Mouse (Mus musculus): ENCODE measurements around the gene Pou2af1. TPM values are rescaled to one million over a fixed set of nuclear protein-coding genes. Genes with fewer than 3 reads are reported as not detected.

The Pou2af1 gene
- polyA plus RNA-seq, 1 experiment from 2014 or later: not detected

GRCm38 (mm10) chr9:51175722-51176121 lies 37.8 kb upstream of the Pou2af1 start:
- ATAC-seq (ENCODE audit: low read depth): no peak
- Histone ChIP-seq H3K9ac (ENCODE audit: low read depth, low read length) (no peak overlapping the region), H3K9me3 (ENCODE audit: control insufficient read depth, low read length) (no peaks in the 10 kb centered on the region), H3K4me1 (ENCODE audit: control insufficient read depth, insufficient read depth, low read length) (no peaks in the 10 kb centered on the region), H3K27ac (replicated peaks; ENCODE audit: low read depth, low read length) (no peak overlapping the region), H3K4me3 (ENCODE audit: low read depth, low read length) (no peak overlapping the region), H3K27me3 (replicated peaks; ENCODE audit: control insufficient read depth, insufficient read depth, low read length) (no peaks in the 10 kb centered on the region), H3K36me3 (ENCODE audit: control insufficient read depth, insufficient read depth, low read length) (no peaks in the 10 kb centered on the region), H3K4me2 (ENCODE audit: low read depth, low read length) (no peak overlapping the region)
- WGBS: 83% methylated on average over 1 of the region's 1 CpGs
- DNase-seq (ENCODE audit: low spot score): no peak

DNA sequence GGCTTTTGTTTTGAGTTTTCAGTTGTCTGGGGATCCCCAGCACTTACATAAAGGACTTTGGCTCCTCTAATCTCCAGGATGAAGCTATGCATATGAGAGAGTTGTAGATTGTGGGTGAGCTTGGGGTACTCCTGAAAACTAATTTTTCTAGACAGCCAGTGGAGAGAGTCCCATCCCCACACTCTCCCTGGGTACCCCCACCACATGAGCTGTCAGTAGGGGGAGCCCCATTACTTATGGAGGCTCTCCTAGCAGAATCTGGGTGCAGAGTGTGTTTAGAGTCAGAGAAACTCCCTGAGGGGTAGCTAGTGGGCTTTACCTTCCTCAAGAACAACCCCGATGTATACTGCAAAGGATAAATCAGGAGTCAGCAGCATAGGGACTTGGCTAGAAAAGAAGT lies 35.2 kb upstream of the Pou2af1 start:
- Histone ChIP-seq H3K4me2 (ENCODE audit: low read depth, low read length) (no peak overlapping the region), H3K9me3 (ENCODE audit: control insufficient read depth, low read length) (no peaks in the 10 kb centered on the region), H3K4me3 (ENCODE audit: low read depth, low read length) (no peak overlapping the region), H3K36me3 (ENCODE audit: control insufficient read depth, insufficient read depth, low read length) (no peaks in the 10 kb centered on the region), H3K27ac (replicated peaks; ENCODE audit: low read depth, low read length) (no peak overlapping the region), H3K9ac (ENCODE audit: low read depth, low read length) (no peak overlapping the region), H3K4me1 (ENCODE audit: control insufficient read depth, insufficient read depth, low read length) (no peaks in the 10 kb centered on the region), H3K27me3 (replicated peaks; ENCODE audit: control insufficient read depth, insufficient read depth, low read length) (no peaks in the 10 kb centered on the region)
- DNase-seq (ENCODE audit: low spot score) (no peak), ATAC-seq (ENCODE audit: low read depth) (no peak)
- WGBS: 89% methylated on average over 1 of the region's 1 CpGs

DNA sequence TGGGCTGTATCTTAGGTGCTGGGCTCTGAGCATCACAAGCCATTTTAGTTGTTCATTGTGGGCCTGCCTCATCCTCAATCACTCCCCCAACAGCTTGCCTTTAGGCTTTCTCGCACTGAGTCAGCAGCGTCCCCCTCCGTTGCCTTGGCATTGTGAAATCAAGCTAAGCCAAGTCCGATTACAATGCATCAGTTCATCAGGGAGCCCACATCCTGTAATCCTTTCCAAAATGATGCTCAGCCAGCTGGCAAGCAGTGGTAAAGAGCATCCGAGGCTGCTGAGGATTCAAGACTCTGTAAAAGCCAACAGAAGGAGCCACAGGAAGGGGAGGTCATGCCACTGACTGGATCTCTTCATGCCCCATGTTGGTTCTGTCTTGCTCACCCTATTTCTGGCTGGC lies 32.9 kb upstream of the Pou2af1 start:
- H3K4me3 ChIP-seq (ENCODE audit: low read depth, low read length): no peak overlapping the region
- peak; percentile 39 for DNase-seq (ENCODE audit: low spot score)
- H3K27ac ChIP-seq (replicated peaks; ENCODE audit: low read depth, low read length): no peak overlapping the region
- H3K4me1 ChIP-seq (ENCODE audit: control insufficient read depth, insufficient read depth, low read length): no peaks in the 10 kb centered on the region
- H3K27me3 ChIP-seq (replicated peaks; ENCODE audit: control insufficient read depth, insufficient read depth, low read length): no peaks in the 10 kb centered on the region
- no peaks in the 10 kb centered on the region for H3K36me3 ChIP-seq (ENCODE audit: control insufficient read depth, insufficient read depth, low read length)
- WGBS: 69% methylated on average over 5 of the region's 5 CpGs
- no peak overlapping the region for H3K4me2 ChIP-seq (ENCODE audit: low read depth, low read length)
- H3K9ac ChIP-seq (ENCODE audit: low read depth, low read length): no peak overlapping the region
- H3K9me3 ChIP-seq (ENCODE audit: control insufficient read depth, low read length): no peaks in the 10 kb centered on the region
- no peak for ATAC-seq (ENCODE audit: low read depth)

DNA sequence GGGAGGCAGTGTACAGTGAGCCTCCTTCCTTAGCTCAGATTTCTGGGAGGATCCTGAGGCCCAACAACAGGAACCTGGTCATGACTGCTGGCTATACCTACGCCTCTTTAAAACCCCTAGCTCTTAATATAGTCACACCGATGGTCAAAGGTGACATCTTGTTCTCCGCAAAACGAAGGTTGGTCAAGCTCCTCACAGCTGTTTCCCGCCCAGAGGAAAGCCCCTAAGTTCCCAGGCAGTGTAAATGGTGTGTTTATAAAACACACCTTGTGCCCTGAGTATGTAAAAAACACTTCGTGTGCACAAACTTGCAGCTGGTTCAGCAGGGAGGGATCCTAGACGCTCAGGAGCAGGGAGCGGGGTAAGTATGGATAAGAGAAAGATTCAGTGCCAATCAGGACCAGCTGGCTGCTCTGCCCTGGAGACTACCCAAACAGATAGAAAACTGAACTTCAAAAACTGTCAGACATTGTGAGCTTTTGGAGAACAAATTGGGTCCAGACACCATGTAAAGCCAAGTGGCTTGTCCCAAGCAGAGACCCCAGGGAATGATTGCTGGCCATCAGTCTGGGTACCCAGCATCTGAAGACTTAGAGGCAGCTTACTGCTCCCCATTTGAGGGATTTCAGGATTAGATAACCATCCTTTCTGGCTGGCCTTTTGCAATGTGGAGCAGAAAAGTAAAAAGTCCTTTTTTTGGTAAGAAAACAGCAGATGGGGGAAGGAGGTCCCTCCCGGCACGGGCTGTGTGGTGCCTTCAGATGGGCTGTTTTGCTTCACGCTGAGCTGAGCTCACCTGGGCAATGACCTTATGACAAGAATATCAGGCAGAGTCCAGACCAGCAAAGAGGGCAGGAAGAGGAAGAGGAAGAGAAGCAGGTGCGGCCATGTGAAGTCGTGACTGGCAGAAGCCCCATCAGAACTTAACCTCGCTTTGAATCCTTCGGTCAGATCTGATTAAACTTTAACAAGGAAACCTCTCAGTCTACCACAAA lies 30.5 kb upstream of the Pou2af1 start:
- H3K9me3 ChIP-seq (ENCODE audit: control insufficient read depth, low read length): no peaks in the 10 kb centered on the region
- DNase-seq (ENCODE audit: low spot score) (no peak), ATAC-seq (ENCODE audit: low read depth) (no peak)
- no peak overlapping the region for H3K9ac ChIP-seq (ENCODE audit: low read depth, low read length)
- no peaks in the 10 kb centered on the region for H3K36me3 ChIP-seq (ENCODE audit: control insufficient read depth, insufficient read depth, low read length)
- H3K27ac ChIP-seq (replicated peaks; ENCODE audit: low read depth, low read length): no peak overlapping the region
- WGBS: 66% methylated on average over 15 of the region's 15 CpGs
- no peak overlapping the region for H3K4me3 ChIP-seq (ENCODE audit: low read depth, low read length)
- H3K4me1 ChIP-seq (ENCODE audit: control insufficient read depth, insufficient read depth, low read length): no peaks in the 10 kb centered on the region
- H3K27me3 ChIP-seq (replicated peaks; ENCODE audit: control insufficient read depth, insufficient read depth, low read length): no peaks in the 10 kb centered on the region
- no peak overlapping the region for H3K4me2 ChIP-seq (ENCODE audit: low read depth, low read length)

GRCm38 (mm10) chr9:51185386-51185785 lies 28.1 kb upstream of the Pou2af1 start:
- no peak overlapping the region for H3K27ac ChIP-seq (replicated peaks; ENCODE audit: low read depth, low read length)
- no peaks in the 10 kb centered on the region for H3K27me3 ChIP-seq (replicated peaks; ENCODE audit: control insufficient read depth, insufficient read depth, low read length)
- no peak overlapping the region for H3K4me2 ChIP-seq (ENCODE audit: low read depth, low read length)
- no peaks in the 10 kb centered on the region for H3K4me1 ChIP-seq (ENCODE audit: control insufficient read depth, insufficient read depth, low read length)
- H3K9me3 ChIP-seq (ENCODE audit: control insufficient read depth, low read length): no peaks in the 10 kb centered on the region
- ATAC-seq (ENCODE audit: low read depth) (no peak), DNase-seq (ENCODE audit: low spot score) (no peak)
- H3K9ac ChIP-seq (ENCODE audit: low read depth, low read length): no peak overlapping the region
- no peak overlapping the region for H3K4me3 ChIP-seq (ENCODE audit: low read depth, low read length)
- H3K36me3 ChIP-seq (ENCODE audit: control insufficient read depth, insufficient read depth, low read length): no peaks in the 10 kb centered on the region
- WGBS: 66% methylated on average over 4 of the region's 4 CpGs

GRCm38 (mm10) chr9:51185871-51186270 lies 27.6 kb upstream of the Pou2af1 start:
- Histone ChIP-seq H3K4me2 (ENCODE audit: low read depth, low read length) (no peak overlapping the region), H3K4me3 (ENCODE audit: low read depth, low read length) (no peak overlapping the region), H3K4me1 (ENCODE audit: control insufficient read depth, insufficient read depth, low read length) (no peaks in the 10 kb centered on the region), H3K27ac (replicated peaks; ENCODE audit: low read depth, low read length) (no peak overlapping the region), H3K36me3 (ENCODE audit: control insufficient read depth, insufficient read depth, low read length) (no peaks in the 10 kb centered on the region), H3K9ac (ENCODE audit: low read depth, low read length) (no peak overlapping the region), H3K9me3 (ENCODE audit: control insufficient read depth, low read length) (no peaks in the 10 kb centered on the region), H3K27me3 (replicated peaks; ENCODE audit: control insufficient read depth, insufficient read depth, low read length) (no peaks in the 10 kb centered on the region)
- DNase-seq (ENCODE audit: low spot score): no peak
- ATAC-seq (ENCODE audit: low read depth): no peak
- WGBS: 70% methylated on average over 5 of the region's 5 CpGs

DNA sequence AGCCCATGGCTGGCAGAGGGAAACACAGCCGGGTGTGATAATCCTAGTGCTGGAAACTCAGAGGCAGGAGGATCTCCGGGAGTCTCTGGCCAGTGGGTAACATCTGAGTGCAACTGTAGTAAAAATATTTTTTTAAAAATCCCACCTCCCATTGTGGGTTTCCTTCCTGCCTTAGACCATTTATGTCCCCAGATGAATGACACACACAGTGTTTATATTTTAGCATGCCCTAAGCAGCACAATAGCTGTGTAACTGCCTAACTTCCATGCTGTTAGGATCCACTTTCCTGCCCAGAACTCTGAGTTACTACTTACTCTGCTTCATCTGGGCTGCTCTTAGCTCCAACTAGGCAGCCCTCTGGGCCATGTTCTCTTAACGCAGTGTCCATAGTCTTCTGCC lies 22.9 kb upstream of the Pou2af1 start:
- no peak overlapping the region for H3K4me3 ChIP-seq (ENCODE audit: low read depth, low read length)
- H3K9me3 ChIP-seq (ENCODE audit: control insufficient read depth, low read length): peaks cover 3% of the 10 kb centered on the region; the same call in 1 of the 2 replicates
- WGBS: 80% methylated on average over 3 of the region's 3 CpGs
- DNase-seq (ENCODE audit: low spot score): no peak
- no peak overlapping the region for H3K27ac ChIP-seq (replicated peaks; ENCODE audit: low read depth, low read length)
- no peaks in the 10 kb centered on the region for H3K4me1 ChIP-seq (ENCODE audit: control insufficient read depth, insufficient read depth, low read length)
- H3K9ac ChIP-seq (ENCODE audit: low read depth, low read length): no peak overlapping the region
- no peaks in the 10 kb centered on the region for H3K27me3 ChIP-seq (replicated peaks; ENCODE audit: control insufficient read depth, insufficient read depth, low read length)
- no peaks in the 10 kb centered on the region for H3K36me3 ChIP-seq (ENCODE audit: control insufficient read depth, insufficient read depth, low read length)
- H3K4me2 ChIP-seq (ENCODE audit: low read depth, low read length): no peak overlapping the region
- no peak for ATAC-seq (ENCODE audit: low read depth)

GRCm38 (mm10) chr9:51194790-51195189 lies 18.7 kb upstream of the Pou2af1 start:
- Histone ChIP-seq H3K9me3 (ENCODE audit: control insufficient read depth, low read length) (peaks cover 3% of the 10 kb centered on the region; the same call in 1 of the 2 replicates), H3K9ac (ENCODE audit: low read depth, low read length) (no peak overlapping the region), H3K27ac (replicated peaks; ENCODE audit: low read depth, low read length) (no peak overlapping the region), H3K4me2 (ENCODE audit: low read depth, low read length) (no peak overlapping the region), H3K27me3 (replicated peaks; ENCODE audit: control insufficient read depth, insufficient read depth, low read length) (no peaks in the 10 kb centered on the region), H3K4me3 (ENCODE audit: low read depth, low read length) (no peak overlapping the region), H3K36me3 (ENCODE audit: control insufficient read depth, insufficient read depth, low read length) (no peaks in the 10 kb centered on the region), H3K4me1 (ENCODE audit: control insufficient read depth, insufficient read depth, low read length) (no peaks in the 10 kb centered on the region)
- DNase-seq (ENCODE audit: low spot score): no peak
- WGBS: 66% methylated on average over 4 of the region's 4 CpGs
- no peak for ATAC-seq (ENCODE audit: low read depth)

GRCm38 (mm10) chr9:51208974-51209332 lies 4.6 kb upstream of the Pou2af1 start:
- Histone ChIP-seq H3K9ac (ENCODE audit: low read depth, low read length) (no peak overlapping the region), H3K4me1 (ENCODE audit: control insufficient read depth, insufficient read depth, low read length) (no peaks in the 10 kb centered on the region)
- 83% methylated on average over 2 of the region's 2 CpGs for WGBS

More at GRCm38 (mm10) chr9:51208974-51209332, 4.6 kb upstream of the Pou2af1 start:
- Histone ChIP-seq H3K27me3 (replicated peaks; ENCODE audit: control insufficient read depth, insufficient read depth, low read length) (no peaks in the 10 kb centered on the region), H3K4me2 (ENCODE audit: low read depth, low read length) (no peak overlapping the region), H3K9me3 (ENCODE audit: control insufficient read depth, low read length) (no peaks in the 10 kb centered on the region), H3K4me3 (ENCODE audit: low read depth, low read length) (no peak overlapping the region), H3K36me3 (ENCODE audit: control insufficient read depth, insufficient read depth, low read length) (no peaks in the 10 kb centered on the region), H3K27ac (replicated peaks; ENCODE audit: low read depth, low read length) (no peak overlapping the region)
- ATAC-seq (ENCODE audit: low read depth) (no peak), DNase-seq (ENCODE audit: low spot score) (no peak)

All from embryonic facial prominence, embryonic 14.5 days (tissue).